Mouse (Mus musculus): ENCODE results near the gene Atg101.

Atg101 gene

GRCm38 (mm10) chr15:101283911-101284750 lies at the start of gene Atg101:
Gene Atg101, plus strand, starts transcription at chr15:101284272.
- peak; percentile 78 to 86 for DNase-seq (ENCODE audit: low spot score in 2 of 2)

DNA sequence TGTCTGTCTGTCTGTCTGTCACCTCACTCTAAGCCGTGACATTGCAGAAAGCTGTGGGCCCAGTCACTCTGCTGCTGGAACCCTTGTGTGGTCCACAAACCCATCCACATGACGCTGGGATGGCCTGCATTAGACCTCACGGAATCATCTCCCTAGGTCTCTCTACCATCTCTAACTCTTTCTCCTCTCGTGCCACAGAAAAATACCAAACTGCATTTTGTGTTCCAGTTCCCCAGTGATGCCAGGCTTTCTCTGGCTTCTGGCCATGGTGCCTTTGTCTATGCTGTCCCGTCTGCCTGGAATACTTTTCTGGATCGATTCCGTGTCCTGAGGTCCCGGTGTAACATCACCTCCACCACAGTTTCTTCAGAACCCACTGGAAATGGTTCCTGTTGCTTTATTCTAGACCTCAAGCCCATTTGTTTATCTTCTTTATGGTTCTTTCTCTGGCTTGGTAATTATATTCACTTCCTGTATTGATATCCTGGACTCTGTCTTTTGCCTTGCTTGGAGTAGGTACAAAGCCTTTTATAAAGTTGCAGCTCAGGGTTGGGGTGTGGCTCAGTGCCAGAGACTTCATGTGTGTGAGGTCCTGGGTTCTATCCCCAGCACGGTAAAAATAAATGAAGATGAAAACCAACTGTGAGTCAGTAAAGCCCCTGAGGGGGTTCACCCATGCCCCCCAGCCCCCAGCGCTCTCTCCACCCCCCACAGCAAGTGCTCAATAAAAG lies 49.3 kb upstream of the Atg101 start:
- no peak for DNase-seq (ENCODE audit: low spot score in 2 of 2)

GRCm38 (mm10) chr15:101235342-101235698 lies 48.8 kb upstream of the Atg101 start:
- DNase-seq (ENCODE audit: low spot score in 2 of 2): no peak

GRCm38 (mm10) chr15:101235728-101236327 lies 48.2 kb upstream of the Atg101 start:
- DNase-seq (ENCODE audit: low spot score in 2 of 2): no peak

GRCm38 (mm10) chr15:101236878-101237277 lies 47.2 kb upstream of the Atg101 start:
- DNase-seq (ENCODE audit: low spot score in 2 of 2): peak in 1 of 2 experiments; percentile 56

- DNase-seq (ENCODE audit: low spot score in 2 of 2): no peak
Observed at GRCm38 (mm10) chr15:101238885-101239511, 45.1 kb upstream of the Atg101 start.

- no peak for DNase-seq (ENCODE audit: low spot score in 2 of 2)
Observed at GRCm38 (mm10) chr15:101239821-101240220, 44.3 kb upstream of the Atg101 start.

GRCm38 (mm10) chr15:101240799-101241204 lies 43.3 kb upstream of the Atg101 start:
- DNase-seq (ENCODE audit: low spot score in 2 of 2): peak; percentile 71 to 73

DNA sequence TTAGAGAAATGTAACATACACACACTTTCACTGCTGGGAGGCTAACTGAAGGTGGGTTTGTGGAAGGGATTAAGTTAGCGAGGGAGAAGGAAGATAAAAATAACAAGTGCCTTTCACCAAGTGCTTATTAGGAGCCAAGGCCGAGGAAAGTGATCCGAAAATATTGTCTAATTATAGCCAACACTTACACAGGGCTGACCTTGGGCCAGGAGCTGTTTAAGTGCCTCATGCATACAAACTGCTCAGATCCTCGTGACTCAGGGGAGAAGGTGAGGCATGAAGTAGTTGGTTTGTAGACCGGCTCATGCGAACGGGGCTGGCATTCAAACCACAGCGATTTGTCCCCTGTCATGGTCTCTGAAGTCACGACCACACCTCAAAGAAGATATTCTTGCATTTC lies 42.8 kb upstream of the Atg101 start:
- no peak for DNase-seq (ENCODE audit: low spot score in 2 of 2)

GRCm38 (mm10) chr15:101241853-101242252 lies 42.2 kb upstream of the Atg101 start:
- DNase-seq (ENCODE audit: low spot score in 2 of 2): no peak

- DNase-seq (ENCODE audit: low spot score in 2 of 2): no peak
Observed at GRCm38 (mm10) chr15:101242645-101243044, 41.4 kb upstream of the Atg101 start.

DNA sequence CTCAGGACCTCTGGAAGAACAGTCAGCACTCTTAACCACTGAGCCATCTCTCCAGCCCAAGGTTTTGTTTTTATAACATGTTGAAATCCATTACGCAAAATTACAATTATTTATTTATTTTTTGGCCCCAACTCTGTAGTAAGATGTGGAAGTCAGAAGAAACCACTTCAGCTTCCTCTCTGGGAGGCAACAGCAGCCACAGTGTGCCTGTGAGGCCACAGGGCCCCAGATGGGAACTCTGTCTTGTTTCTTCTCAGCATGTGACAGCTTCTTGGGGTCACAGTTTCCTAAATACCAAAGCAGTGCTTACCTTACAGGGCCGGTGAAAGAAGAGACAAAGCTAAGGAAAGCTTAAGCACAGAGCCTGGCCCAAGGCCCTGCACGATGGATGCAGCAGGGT lies 40.1 kb upstream of the Atg101 start:
- DNase-seq (ENCODE audit: low spot score in 2 of 2): no peak

DNA sequence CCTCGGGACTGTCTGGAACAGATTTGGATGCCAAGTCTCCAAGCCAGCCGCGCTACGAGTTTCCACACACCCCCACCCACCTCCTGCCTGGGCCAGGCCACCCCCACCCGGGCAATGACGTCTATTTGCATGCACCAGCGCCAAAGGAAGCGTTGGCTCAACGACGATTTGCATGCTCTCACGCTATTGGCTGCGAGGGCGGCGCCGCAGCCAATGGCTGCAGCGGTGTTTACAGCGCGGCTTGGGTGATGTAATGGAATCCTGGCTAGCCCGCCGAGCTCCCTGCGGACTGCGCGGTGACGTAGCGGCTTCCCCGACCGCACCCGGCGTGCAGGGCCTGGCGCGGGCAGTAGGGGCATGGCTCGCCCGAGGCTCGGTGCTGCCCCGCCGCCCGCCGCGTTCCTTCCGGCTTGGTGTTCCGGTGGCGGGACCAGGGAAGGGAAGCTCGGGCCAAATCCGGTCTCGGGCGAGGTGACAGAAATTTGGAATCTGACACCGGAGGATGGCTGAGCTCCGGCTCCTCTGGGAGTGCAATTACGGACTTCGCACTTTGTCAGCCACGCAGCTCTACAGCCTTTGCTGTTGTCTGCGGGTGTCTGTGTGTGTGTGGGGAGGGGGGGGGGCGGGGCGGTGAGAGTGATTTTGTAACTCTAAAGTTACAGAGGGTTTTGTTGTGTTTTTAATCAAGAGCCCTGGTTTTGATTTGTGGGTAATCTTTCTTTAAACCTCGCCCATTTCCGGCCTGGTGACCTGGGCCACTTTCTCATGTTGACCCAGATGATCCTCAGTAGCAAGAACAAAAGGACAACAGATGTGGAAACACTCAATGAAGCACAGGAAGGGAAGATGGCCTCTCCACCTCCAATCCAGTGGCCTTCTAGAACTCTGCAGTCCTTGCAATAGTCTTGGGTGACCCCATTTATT lies 37.6 kb upstream of the Atg101 start:
- DNase-seq (ENCODE audit: low spot score in 2 of 2): peak; percentile 83 to 97

DNA sequence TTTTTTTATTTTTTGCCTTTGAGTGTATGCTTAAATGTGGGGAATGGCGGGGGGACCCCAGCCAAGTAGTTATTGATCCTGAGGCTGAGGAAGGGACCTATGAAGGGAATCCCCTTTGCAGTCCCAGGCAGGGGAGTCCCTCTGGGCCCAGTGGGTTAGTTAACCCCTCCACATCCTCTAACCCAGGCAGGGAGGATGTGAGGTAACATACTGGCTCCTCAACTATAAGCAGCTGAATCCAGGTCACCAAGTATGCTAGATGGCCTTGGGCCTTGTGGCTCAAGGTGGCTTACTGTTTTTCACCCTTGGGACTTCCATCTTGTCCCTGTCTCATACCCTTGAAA lies 36.9 kb upstream of the Atg101 start:
- DNase-seq (ENCODE audit: low spot score in 2 of 2): no peak

DNA sequence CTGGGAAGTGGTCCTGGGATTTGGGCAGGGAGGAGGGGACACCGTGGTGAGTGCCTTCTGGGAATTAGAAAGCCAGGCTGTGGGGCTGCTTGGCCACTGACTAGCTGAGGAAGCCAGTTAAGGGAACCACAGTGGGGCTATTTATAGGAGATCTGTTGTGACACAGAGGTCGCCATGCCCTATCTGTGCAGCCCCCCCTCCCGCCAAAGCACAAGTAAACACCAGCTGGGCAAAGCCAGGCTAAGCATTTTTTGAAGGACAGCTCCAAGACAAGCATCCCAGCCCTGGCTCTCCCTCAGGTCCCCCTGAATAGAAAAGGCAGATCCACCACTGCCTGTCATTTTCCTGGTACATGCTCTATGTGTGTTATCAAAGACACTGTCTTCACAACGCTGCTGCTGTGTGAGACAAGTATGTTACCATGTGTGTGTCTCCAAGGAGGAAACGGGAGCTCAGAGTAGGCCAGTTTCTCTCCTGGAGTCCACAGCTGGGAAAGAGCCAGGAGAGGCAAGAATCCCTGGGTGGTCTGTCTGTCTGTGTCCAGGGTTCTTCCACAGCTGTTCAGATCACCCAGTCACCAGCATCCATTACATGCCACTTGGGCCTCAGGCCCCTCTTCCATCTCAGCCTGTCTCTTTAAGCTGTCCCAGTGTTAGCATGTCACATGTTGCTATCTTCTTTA lies 35.9 kb upstream of the Atg101 start:
- DNase-seq (ENCODE audit: low spot score in 2 of 2): no peak

DNA sequence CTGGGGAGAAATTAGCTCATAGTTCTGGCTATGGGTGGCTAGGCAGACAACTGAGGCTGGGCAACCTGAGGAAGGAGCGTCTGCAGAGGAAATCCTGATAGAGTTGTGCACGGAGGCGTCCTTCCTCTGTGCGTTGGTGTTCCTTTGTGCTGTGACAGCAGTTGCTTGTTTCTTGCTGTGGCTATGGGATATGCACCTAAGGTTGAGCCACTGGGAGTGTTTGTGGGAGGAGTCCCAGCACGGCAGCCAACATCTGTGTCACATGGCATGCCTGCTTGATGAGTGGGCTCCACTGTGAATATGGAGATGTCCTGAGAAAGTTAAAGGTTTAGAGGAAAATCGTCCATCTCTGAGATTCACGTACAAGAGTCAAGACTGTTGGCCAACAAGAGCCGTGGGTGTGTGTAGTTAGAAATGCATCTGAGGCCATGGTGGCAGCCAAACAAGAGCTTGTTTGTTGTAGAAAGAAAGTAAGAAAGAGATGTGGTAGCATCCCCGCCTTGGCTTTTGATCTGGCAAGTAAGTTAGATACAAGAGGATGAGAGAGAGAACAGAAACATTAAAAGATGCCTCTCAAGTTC lies 33.8 kb upstream of the Atg101 start:
- DNase-seq (ENCODE audit: low spot score in 2 of 2): no peak

DNA sequence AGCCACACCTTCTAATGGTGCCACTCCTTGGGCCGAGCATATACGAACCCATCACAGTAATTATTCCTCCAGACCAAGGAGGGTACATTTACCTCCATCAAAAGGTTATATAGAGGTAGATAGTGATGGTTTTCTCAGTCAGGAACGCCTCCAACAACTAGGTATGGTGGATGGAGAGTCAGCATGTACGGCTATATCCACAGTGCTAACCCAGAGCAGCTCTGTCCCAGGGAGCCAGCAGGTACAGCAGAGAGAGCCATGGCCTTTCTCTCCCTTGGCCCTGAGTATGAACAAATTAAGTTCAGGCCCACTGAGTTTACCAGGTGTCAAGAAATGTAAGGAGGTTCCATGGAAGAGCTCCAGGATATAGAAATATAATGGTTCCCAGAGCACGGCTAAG lies 32.1 kb upstream of the Atg101 start:
- no peak for DNase-seq (ENCODE audit: low spot score in 2 of 2)

GRCm38 (mm10) chr15:101252614-101253013 lies 31.5 kb upstream of the Atg101 start:
- no peak for DNase-seq (ENCODE audit: low spot score in 2 of 2)

DNA sequence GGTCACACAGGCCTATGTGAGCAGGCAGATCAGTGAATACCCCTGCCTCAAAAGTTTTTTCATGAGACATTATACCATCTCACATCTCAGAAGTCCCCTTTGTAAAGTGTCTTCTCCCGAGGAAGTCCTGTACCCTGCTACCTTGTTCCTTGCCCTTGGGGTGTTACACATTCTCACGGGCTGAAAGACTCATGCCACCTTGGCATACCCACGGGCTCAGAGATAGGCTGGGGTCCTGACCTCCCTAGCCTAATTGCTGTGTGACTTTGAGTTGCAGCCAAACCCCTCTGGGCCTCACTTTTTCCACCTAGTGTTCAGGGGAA lies 30.5 kb upstream of the Atg101 start:
- DNase-seq (ENCODE audit: low spot score in 2 of 2): no peak
